Mouse (Mus musculus): Measurements from ENCODE around the gene Naxd. TPM values are rescaled to one million over a fixed set of nuclear protein-coding genes. Genes with fewer than 3 reads are reported as not detected.
"Not testable (repeated sequence)": the region's sequence is repeated elsewhere in the genome, so short reads cannot be mapped to it uniquely, and the experiment has no call there.

Gene Naxd
- polyA plus RNA-seq, 1 experiment: 107 TPM

GRCm38 (mm10) chr8:11470694-11471093, 26.6 kb upstream of the Naxd start:
- DNase-seq (ENCODE audit: extremely low spot score in 1 of 2, low spot score in 1 of 2): no peak

GRCm38 (mm10) chr8:11471309-11471708, 26.0 kb upstream of the Naxd start:
- DNase-seq (ENCODE audit: extremely low spot score in 1 of 2, low spot score in 1 of 2): no peak

GRCm38 (mm10) chr8:11473072-11473471, 24.2 kb upstream of the Naxd start:
- DNase-seq (ENCODE audit: extremely low spot score in 1 of 2, low spot score in 1 of 2): no peak

- no peak for DNase-seq (ENCODE audit: extremely low spot score in 1 of 2, low spot score in 1 of 2)
Measured at GRCm38 (mm10) chr8:11475397-11475796, 21.9 kb upstream of the Naxd start.

GRCm38 (mm10) chr8:11475876-11476275, 21.4 kb upstream of the Naxd start:
- no peak for DNase-seq (ENCODE audit: extremely low spot score in 1 of 2, low spot score in 1 of 2)

- peak in 1 of 2 experiments; percentile 35 for DNase-seq (ENCODE audit: extremely low spot score in 1 of 2, low spot score in 1 of 2)
Measured at GRCm38 (mm10) chr8:11476338-11477177, 20.7 kb upstream of the Naxd start.

GRCm38 (mm10) chr8:11477178-11477553, 20.1 kb upstream of the Naxd start:
- no peak for DNase-seq (ENCODE audit: extremely low spot score in 1 of 2, low spot score in 1 of 2)

GRCm38 (mm10) chr8:11477811-11478761, 19.2 kb upstream of the Naxd start, which contains the start of gene Rab20:
Gene Rab20, minus strand, starts transcription at chr8:11478710.
- DNase-seq (ENCODE audit: extremely low spot score in 1 of 2, low spot score in 1 of 2): no peak

GRCm38 (mm10) chr8:11478807-11479527, 18.3 kb upstream of the Naxd start:
- no peak for DNase-seq (ENCODE audit: extremely low spot score in 1 of 2, low spot score in 1 of 2)

GRCm38 (mm10) chr8:11479591-11479990, 17.7 kb upstream of the Naxd start:
- no peak for DNase-seq (ENCODE audit: extremely low spot score in 1 of 2, low spot score in 1 of 2)

GRCm38 (mm10) chr8:11481876-11482275, 15.4 kb upstream of the Naxd start:
- DNase-seq (ENCODE audit: extremely low spot score in 1 of 2, low spot score in 1 of 2): no peak

- no peak for DNase-seq (ENCODE audit: extremely low spot score in 1 of 2, low spot score in 1 of 2)
Measured at GRCm38 (mm10) chr8:11482537-11482936, 14.8 kb upstream of the Naxd start.

- peak; percentile 29 to 84 for DNase-seq (ENCODE audit: extremely low spot score in 1 of 2, low spot score in 1 of 2)
Measured at GRCm38 (mm10) chr8:11486142-11486541, 11.2 kb upstream of the Naxd start.

GRCm38 (mm10) chr8:11487229-11487628, 10.1 kb upstream of the Naxd start:
- no peak for DNase-seq (ENCODE audit: extremely low spot score in 1 of 2, low spot score in 1 of 2)

- DNase-seq (ENCODE audit: extremely low spot score in 1 of 2, low spot score in 1 of 2): not testable (repeated sequence)
Measured at GRCm38 (mm10) chr8:11492340-11492739, 5.0 kb upstream of the Naxd start.

- DNase-seq (ENCODE audit: extremely low spot score in 1 of 2, low spot score in 1 of 2): no peak
Measured at GRCm38 (mm10) chr8:11498281-11498680, 975 bp downstream of the Naxd start.

GRCm38 (mm10) chr8:11498786-11499485, 1.6 kb downstream of the Naxd start:
- no peak for DNase-seq (ENCODE audit: extremely low spot score in 1 of 2, low spot score in 1 of 2)

GRCm38 (mm10) chr8:11503476-11504232, 6.3 kb downstream of the Naxd start:
- DNase-seq (ENCODE audit: extremely low spot score in 1 of 2, low spot score in 1 of 2): no peak

GRCm38 (mm10) chr8:11506074-11506473, 8.8 kb downstream of the Naxd start:
- no peak for DNase-seq (ENCODE audit: extremely low spot score in 1 of 2, low spot score in 1 of 2)
